Mouse (Mus musculus): ENCODE measurements around the gene Mslnl. TPM values are rescaled to one million over a fixed set of nuclear protein-coding genes. Genes with fewer than 3 reads are reported as not detected.

The Mslnl gene
- polyA plus RNA-seq, 1 experiment, result 0.30 TPM

DNA sequence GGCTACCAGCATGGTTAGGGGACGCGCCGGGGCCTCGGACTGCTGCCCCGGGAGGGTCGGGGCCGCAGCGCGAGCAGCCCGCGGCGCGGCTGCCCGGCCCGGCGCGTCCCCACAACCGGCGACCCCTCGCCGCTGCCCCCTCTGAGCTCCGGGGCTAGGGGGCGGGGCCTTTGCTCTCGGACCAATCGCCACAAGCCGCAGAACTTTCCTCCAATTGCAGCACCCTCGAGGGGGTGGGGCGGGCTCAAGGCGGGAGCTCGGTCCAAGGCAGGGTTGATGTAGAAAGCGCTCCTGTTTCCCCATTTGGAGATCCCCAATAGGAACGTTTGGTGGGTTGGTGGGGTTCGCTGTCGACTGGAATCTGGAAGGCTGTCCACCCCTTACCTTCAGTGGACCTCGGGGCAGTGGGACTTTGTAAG is 61.1 kb downstream of the Mslnl start, which contains the start of gene Metrn:
Metrn (minus strand) TSS at position 186 of the 419 bp plus-strand sequence.
- Histone ChIP-seq H3K9ac (ENCODE audit: low read depth, poor library complexity, severe bottlenecking) (peak within 1 kb of the TSS; percentile 81), H3K36me3 (ENCODE audit: control insufficient read depth, insufficient read depth, low read length, poor library complexity, severe bottlenecking) (no peaks in the 10 kb centered on the region), H3K27me3 (ENCODE audit: control insufficient read depth, insufficient read depth, low read length, poor library complexity, severe bottlenecking) (no peaks in the 10 kb centered on the region), H3K4me3 (ENCODE audit: low read depth, low read length) (peak within 1 kb of the TSS; percentile 76), H3K4me1 (ENCODE audit: control insufficient read depth, insufficient read depth, low read length) (peaks cover 4% of the 10 kb centered on the region), H3K9me3 (replicated peaks; ENCODE audit: control insufficient read depth, insufficient read depth, low read length, poor library complexity, severe bottlenecking) (no peaks in the 10 kb centered on the region), H3K27ac (ENCODE audit: insufficient read depth, low read length) (peak within 1 kb of the TSS; percentile 23; the same call in 1 of the 2 replicates)
- TF ChIP-seq CTCF (IDR thresholded peaks at IDR 0.05; ENCODE audit: low read depth, low read length) (no peak), POLR2A (IDR thresholded peaks at IDR 0.05; ENCODE audit: insufficient read depth, low read length) (peak; percentile 54), EP300 (IDR thresholded peaks at IDR 0.05; ENCODE audit: insufficient read depth, low read depth, low read length) (no peak)

Other genes with a start within 250 kb of the Mslnl start
- not detected in 2 replicates for gene Sstr5, start 238.8 kb upstream of the Mslnl start, polyA plus RNA-seq (2011; ENCODE audit: insufficient read depth, insufficient read length, low read depth, missing spikeins)
- gene Sox8, start 165.4 kb upstream of the Mslnl start, polyA plus RNA-seq (2011; ENCODE audit: insufficient read depth, insufficient read length, low read depth, missing spikeins), result 0.32 and 0.48 TPM in 2 replicates
- 15.2 and 16.1 TPM in 2 replicates for gene Lmf1, start 157.0 kb upstream of the Mslnl start, polyA plus RNA-seq (2011; ENCODE audit: insufficient read depth, insufficient read length, low read depth, missing spikeins)
- 12.4 and 17.3 TPM in 2 replicates for gene Gng13, start 18.9 kb upstream of the Mslnl start, polyA plus RNA-seq (2011; ENCODE audit: insufficient read depth, insufficient read length, low read depth, missing spikeins)
- gene Chtf18, start 8.6 kb upstream of the Mslnl start, polyA plus RNA-seq (2011; ENCODE audit: insufficient read depth, insufficient read length, low read depth, missing spikeins), result 39.4 and 47.2 TPM in 2 replicates
- 17.0 and 18.4 TPM in 2 replicates for gene Rpusd1, start 8.4 kb upstream of the Mslnl start, polyA plus RNA-seq (2011; ENCODE audit: insufficient read depth, insufficient read length, low read depth, missing spikeins)
- gene Msln, start 18.3 kb downstream of the Mslnl start, polyA plus RNA-seq (2011; ENCODE audit: insufficient read depth, insufficient read length, low read depth, missing spikeins), result 9.6 and 15.1 TPM in 2 replicates
- 18.8 and 21.3 TPM in 2 replicates for gene Narfl, start 37.7 kb downstream of the Mslnl start, polyA plus RNA-seq (2011; ENCODE audit: insufficient read depth, insufficient read length, low read depth, missing spikeins)
- gene Haghl, start 49.6 kb downstream of the Mslnl start, polyA plus RNA-seq (2011; ENCODE audit: insufficient read depth, insufficient read length, low read depth, missing spikeins), result 25.7 and 32.1 TPM in 2 replicates
- gene Ccdc78, start 50.5 kb downstream of the Mslnl start, polyA plus RNA-seq (2011; ENCODE audit: insufficient read depth, insufficient read length, low read depth, missing spikeins), result not detected in 2 replicates
- gene Fam173a, start 56.9 kb downstream of the Mslnl start, polyA plus RNA-seq (2011; ENCODE audit: insufficient read depth, insufficient read length, low read depth, missing spikeins), result 26.0 and 30.6 TPM in 2 replicates
- 1.6 and 2.6 TPM in 2 replicates for gene AC134908.4, start 59.6 kb downstream of the Mslnl start, polyA plus RNA-seq (2011; ENCODE audit: insufficient read depth, insufficient read length, low read depth, missing spikeins)
- 29.6 and 35.1 TPM in 2 replicates for gene Metrn, start 61.1 kb downstream of the Mslnl start, polyA plus RNA-seq (2011; ENCODE audit: insufficient read depth, insufficient read length, low read depth, missing spikeins)
- gene Fbxl16, start 73.0 kb downstream of the Mslnl start, polyA plus RNA-seq (2011; ENCODE audit: insufficient read depth, insufficient read length, low read depth, missing spikeins), result 4.7 and 7.0 TPM in 2 replicates
- gene Wdr24, start 87.6 kb downstream of the Mslnl start, polyA plus RNA-seq (2011; ENCODE audit: insufficient read depth, insufficient read length, low read depth, missing spikeins), result 19.8 and 20.7 TPM in 2 replicates
- gene Jmjd8, start 92.8 kb downstream of the Mslnl start, polyA plus RNA-seq (2011; ENCODE audit: insufficient read depth, insufficient read length, low read depth, missing spikeins), result 13.2 and 16.7 TPM in 2 replicates
- gene Stub1, start 97.4 kb downstream of the Mslnl start, polyA plus RNA-seq (2011; ENCODE audit: insufficient read depth, insufficient read length, low read depth, missing spikeins), result 97.8 and 103 TPM in 2 replicates
- not detected in 2 replicates for gene Rhbdl1, start 101.3 kb downstream of the Mslnl start, polyA plus RNA-seq (2011; ENCODE audit: insufficient read depth, insufficient read length, low read depth, missing spikeins)
- 1.4 and 2.3 TPM in 2 replicates for gene Gm20683, start 105.7 kb downstream of the Mslnl start, polyA plus RNA-seq (2011; ENCODE audit: insufficient read depth, insufficient read length, low read depth, missing spikeins)
- gene Rhot2, start 108.8 kb downstream of the Mslnl start, polyA plus RNA-seq (2011; ENCODE audit: insufficient read depth, insufficient read length, low read depth, missing spikeins), result 23.6 and 29.8 TPM in 2 replicates
- 10.5 and 11.6 TPM in 2 replicates for gene Wdr90, start 125.5 kb downstream of the Mslnl start, polyA plus RNA-seq (2011; ENCODE audit: insufficient read depth, insufficient read length, low read depth, missing spikeins)
- 6.1 and 8.3 TPM in 2 replicates for gene Mcrip2, start 132.7 kb downstream of the Mslnl start, polyA plus RNA-seq (2011; ENCODE audit: insufficient read depth, insufficient read length, low read depth, missing spikeins)
- gene Mettl26, start 139.0 kb downstream of the Mslnl start, polyA plus RNA-seq (2011; ENCODE audit: insufficient read depth, insufficient read length, low read depth, missing spikeins), result 27.9 and 32.6 TPM in 2 replicates
- gene Wfikkn1, start 144.8 kb downstream of the Mslnl start, polyA plus RNA-seq (2011; ENCODE audit: insufficient read depth, insufficient read length, low read depth, missing spikeins), result 0.37 and 0.69 TPM in 2 replicates
- gene Rab40c, start 183.7 kb downstream of the Mslnl start, polyA plus RNA-seq (2011; ENCODE audit: insufficient read depth, insufficient read length, low read depth, missing spikeins), result 21.3 and 22.7 TPM in 2 replicates
- 61.8 and 62.8 TPM in 2 replicates for gene Pigq, start 208.9 kb downstream of the Mslnl start, polyA plus RNA-seq (2011; ENCODE audit: insufficient read depth, insufficient read length, low read depth, missing spikeins)
- gene Nhlrc4, start 208.9 kb downstream of the Mslnl start, polyA plus RNA-seq (2011; ENCODE audit: insufficient read depth, insufficient read length, low read depth, missing spikeins), result 1.2 TPM in 1 of 2 replicates, not detected in the other
- gene A930017K11Rik, start 216.5 kb downstream of the Mslnl start, polyA plus RNA-seq (2011; ENCODE audit: insufficient read depth, insufficient read length, low read depth, missing spikeins), result not detected in 2 replicates
- 14.2 and 17.0 TPM in 2 replicates for gene Capn15, start 249.8 kb downstream of the Mslnl start, polyA plus RNA-seq (2011; ENCODE audit: insufficient read depth, insufficient read length, low read depth, missing spikeins)